Mouse (Mus musculus) stomach, adult 2 months (tissue): ENCODE measurements around the gene Odf3l1. TPM values are rescaled to one million over a fixed set of nuclear protein-coding genes. Genes with fewer than 3 reads are reported as not detected.

Source experiments
- polyA plus RNA-seq: library from polyadenylated mRNA; depleted of rRNA; stranded (reverse); fragments of >200 nt; gene quantifications from 2 replicates; pipeline ENCODE4 v1.2.3, GENCODE M21; 2012; rRNA removed

Odf3l1 gene
- 0.82 and 1.8 TPM in 2 replicates for polyA plus RNA-seq

GRCm38 (mm10) chr9:56864216-56864729, at the start of gene Odf3l1:
TSS of gene Odf3l1 (minus strand) at chr9:56864679.

GRCm38 (mm10) chr9:56864832-56865231, 353 bp upstream of the Odf3l1 start, which contains the start of gene Cspg4:
TSS of gene Cspg4 (plus strand) at chr9:56865033.

Other genes with a start within 250 kb of the Odf3l1 start
- 0.54 and 1.5 TPM in 2 replicates for gene Lingo1, start 68.2 kb downstream of the Odf3l1 start, polyA plus RNA-seq
- 12.2 and 15.5 TPM in 2 replicates for gene Cspg4, start 354 bp upstream of the Odf3l1 start, polyA plus RNA-seq
- gene Snx33, start 63.7 kb upstream of the Odf3l1 start, polyA plus RNA-seq, result 5.0 and 6.6 TPM in 2 replicates
- 122 and 267 TPM in 2 replicates for gene Imp3, start 72.8 kb upstream of the Odf3l1 start, polyA plus RNA-seq
- 1.7 and 2.3 TPM in 2 replicates for gene Snupn, start 86.2 kb upstream of the Odf3l1 start, polyA plus RNA-seq
- 10.1 and 25.9 TPM in 2 replicates for gene Ptpn9, start 130.2 kb upstream of the Odf3l1 start, polyA plus RNA-seq
- gene Sin3a, start 207.4 kb upstream of the Odf3l1 start, polyA plus RNA-seq, result 22.3 and 33.1 TPM in 2 replicates